Mouse (Mus musculus) liver, adult 10 weeks (tissue): ENCODE data around the gene U90926. TPM values are rescaled to one million over a fixed set of nuclear protein-coding genes. Genes with fewer than 3 reads are reported as not detected.

ENCODE experiments used
- polyA plus RNA-seq: library from polyadenylated mRNA; stranded (reverse); fragments of 350-450 nt; fragmentation: Illumina TruSeq; extraction: RNeasy Lipid Tissue Mini Kit (QIAGEN cat#74804); gene quantifications from one replicate; pipeline ENCODE4 v1.2.3, GENCODE M21; 2014; ENCODE audit warnings: low read depth, low replicate concordance

U90926 gene
- polyA plus RNA-seq = not detected

GRCm38 (mm10) chr5:92215308-92215707, at the start of gene U90926:
U90926 (minus strand) TSS chr5:92215408.

GRCm38 (mm10) chr5:92256218-92256617, 41.0 kb upstream of the U90926 start, which contains the start of gene Ppef2:
Ppef2 (minus strand) TSS chr5:92256278.

Other genes with a start within 250 kb of the U90926 start
- not detected for gene Odaph, start 227.9 kb downstream of the U90926 start, polyA plus RNA-seq
- gene Cdkl2, start 171.5 kb downstream of the U90926 start, polyA plus RNA-seq = 7.9 TPM
- gene G3bp2, start 131.7 kb downstream of the U90926 start, polyA plus RNA-seq = 97.6 TPM
- 109 TPM for gene Uso1, start 77.5 kb downstream of the U90926 start, polyA plus RNA-seq
- not detected for gene Ppef2, start 40.9 kb upstream of the U90926 start, polyA plus RNA-seq
- gene Naaa, start 62.8 kb upstream of the U90926 start, polyA plus RNA-seq = 2.5 TPM
- gene Sdad1, start 95.1 kb upstream of the U90926 start, polyA plus RNA-seq = 5.4 TPM
- gene Cxcl9, start 112.7 kb upstream of the U90926 start, polyA plus RNA-seq = 14.1 TPM
- gene Art3, start 116.4 kb upstream of the U90926 start, polyA plus RNA-seq = 6.1 TPM
- gene Cxcl10, start 133.5 kb upstream of the U90926 start, polyA plus RNA-seq = 4.5 TPM
- gene Nup54, start 219.8 kb upstream of the U90926 start, polyA plus RNA-seq = 32.3 TPM